Mouse (Mus musculus): ENCODE measurements around the gene Hivep1.

DNA sequence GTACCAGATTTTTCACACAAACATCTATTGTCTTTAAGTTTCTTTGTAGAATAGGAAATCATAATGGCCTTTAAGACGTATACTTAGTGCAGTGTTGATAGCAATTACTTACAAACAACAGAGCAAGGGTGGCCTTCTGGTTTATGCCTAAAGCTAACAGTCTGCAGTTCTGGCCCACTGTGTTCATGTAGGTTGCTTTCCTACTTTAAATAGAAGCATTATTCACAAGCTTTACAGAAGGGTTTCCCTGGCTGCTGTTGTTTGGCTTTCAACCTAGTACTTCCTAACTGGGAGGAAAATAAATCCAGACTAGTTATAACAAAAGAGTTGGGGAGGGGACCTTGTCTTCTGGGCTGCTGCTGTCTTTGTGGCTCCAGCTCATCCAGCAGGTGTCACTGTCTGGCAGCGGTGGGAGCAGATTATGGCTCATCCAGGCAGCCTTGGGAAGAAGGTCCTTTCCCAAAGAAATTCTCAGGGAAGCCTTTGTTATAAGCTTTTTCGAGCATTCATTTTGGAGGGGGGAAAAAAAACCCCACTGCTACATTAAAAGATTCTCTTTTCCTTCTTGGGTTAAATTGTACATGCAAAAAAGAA, 123.1 kb downstream of the Hivep1 start:
- TF ChIP-seq TAL1 (IDR thresholded peaks at IDR 0.05; ENCODE audit: low read length) (no peak), GATA1 (IDR thresholded peaks at IDR 0.05; ENCODE audit: low read length) (no peak)

Measured in erythroblast, embryonic 14.5 days (primary cell).